Mouse (Mus musculus) ovary, adult 18-20 months (tissue): ENCODE measurements around the gene Plpp1.

ENCODE experiments used
- DNase-seq: peaks from one replicate; pipeline ENCODE4 v3.0.0; 2022; ENCODE audit warnings: low spot score, mixed read lengths

Plpp1 gene

GRCm38 (mm10) chr13:112861825-112862306 is 61.3 kb downstream of the Plpp1 start:
- peak; percentile 17 for DNase-seq

DNA sequence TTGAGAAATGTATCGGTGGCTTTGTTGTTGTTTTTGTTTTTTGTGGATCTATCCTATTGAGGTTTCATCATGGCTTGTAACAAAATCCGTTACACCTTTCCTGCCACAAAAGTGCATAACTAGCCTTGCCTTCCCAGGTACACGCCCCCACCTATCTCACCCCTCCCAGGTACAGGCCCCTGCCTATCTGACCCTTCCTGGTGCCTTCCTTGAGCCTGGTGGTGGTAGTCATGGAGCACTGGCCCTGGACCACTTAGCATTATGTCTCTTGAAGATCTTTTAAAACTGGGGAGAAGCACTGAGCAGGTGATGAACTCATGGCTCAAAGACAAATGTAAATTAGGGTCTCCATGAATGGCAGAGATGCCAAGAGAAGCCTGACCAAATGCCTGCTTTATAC is 61.8 kb downstream of the Plpp1 start:
- DNase-seq, result no peak

DNA sequence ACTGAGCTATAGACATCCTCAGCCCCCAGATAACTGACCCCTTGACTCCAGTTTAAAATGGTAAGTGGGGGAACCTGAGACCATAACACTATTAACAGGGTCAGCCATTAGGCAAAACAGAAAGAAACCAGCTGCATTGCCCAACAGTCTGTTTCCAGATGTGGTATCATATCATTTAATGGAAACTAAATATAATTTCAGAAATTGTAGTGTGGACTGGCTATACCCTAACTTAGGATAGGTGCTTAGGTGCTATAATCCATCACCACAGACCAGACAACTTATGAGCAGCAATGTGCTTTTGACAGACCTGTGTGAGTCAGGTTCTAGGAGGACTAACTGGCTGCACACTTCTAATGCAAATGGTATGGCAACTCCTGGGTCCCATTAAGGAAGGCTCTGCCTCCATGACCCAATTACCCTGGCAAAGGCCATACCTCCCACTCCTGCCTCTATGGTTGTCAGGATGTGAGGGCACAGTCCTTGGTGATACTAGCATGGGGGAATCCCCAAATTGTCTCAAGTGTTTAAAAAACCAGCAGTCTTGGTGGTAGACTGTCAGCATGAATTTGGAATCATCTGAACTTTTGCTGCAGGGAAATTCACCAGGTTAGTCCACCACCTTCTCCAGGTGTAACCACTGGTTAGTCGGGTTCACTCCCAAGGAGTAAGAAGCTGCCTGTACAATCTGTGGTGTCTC is 62.5 kb downstream of the Plpp1 start:
- no peak for DNase-seq

GRCm38 (mm10) chr13:112866782-112867181 is 66.2 kb downstream of the Plpp1 start:
- DNase-seq, result no peak

DNA sequence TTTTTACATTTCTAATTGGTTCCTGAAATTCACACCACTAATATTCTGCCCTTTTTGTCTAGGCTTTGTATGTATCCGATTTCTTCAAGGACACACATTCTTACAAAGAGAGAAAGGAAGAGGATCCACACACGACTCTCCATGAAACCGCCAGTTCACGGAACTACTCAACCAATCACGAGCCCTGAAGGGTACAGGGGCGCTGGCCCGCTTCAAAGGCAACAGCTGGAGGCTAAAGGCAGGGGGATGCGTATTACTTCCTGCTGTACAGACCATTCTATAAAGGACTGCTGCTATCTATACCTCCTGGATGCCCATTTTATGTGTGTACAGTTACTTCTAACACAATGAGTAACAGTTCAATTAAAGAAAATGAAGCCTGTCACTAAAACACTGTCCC is 66.8 kb downstream of the Plpp1 start:
- DNase-seq, result no peak

DNA sequence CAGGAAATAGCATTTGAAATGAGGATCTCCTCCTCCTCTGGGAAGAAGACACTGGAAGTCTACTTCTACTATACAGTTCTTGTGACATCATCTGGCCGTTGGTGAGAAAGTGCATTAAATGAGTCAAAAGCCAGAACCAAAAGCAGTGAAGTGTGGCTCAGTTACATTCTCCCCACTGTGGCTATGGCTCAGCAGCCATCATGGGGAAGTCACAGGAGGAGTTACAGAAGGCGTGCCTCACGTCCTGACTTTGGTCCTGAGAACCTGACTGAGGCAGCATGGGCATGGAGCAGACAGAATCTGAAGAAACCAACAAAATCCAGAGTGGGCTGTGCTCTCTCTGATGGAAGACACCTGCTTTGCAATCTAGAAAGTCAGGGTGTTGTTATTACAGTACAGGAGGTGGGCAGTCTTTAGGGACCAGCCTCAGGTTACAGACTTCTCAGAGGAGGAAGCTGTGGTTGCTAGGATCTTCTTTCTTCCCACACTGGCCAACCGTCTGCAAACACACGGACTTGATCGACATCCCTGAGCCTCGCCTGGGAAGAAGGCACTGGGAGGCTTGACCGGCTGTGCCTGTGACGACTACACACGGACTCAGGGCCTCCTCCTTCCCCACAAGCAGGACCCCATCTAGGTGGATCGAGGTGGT is 69.6 kb downstream of the Plpp1 start:
- no peak for DNase-seq

DNA sequence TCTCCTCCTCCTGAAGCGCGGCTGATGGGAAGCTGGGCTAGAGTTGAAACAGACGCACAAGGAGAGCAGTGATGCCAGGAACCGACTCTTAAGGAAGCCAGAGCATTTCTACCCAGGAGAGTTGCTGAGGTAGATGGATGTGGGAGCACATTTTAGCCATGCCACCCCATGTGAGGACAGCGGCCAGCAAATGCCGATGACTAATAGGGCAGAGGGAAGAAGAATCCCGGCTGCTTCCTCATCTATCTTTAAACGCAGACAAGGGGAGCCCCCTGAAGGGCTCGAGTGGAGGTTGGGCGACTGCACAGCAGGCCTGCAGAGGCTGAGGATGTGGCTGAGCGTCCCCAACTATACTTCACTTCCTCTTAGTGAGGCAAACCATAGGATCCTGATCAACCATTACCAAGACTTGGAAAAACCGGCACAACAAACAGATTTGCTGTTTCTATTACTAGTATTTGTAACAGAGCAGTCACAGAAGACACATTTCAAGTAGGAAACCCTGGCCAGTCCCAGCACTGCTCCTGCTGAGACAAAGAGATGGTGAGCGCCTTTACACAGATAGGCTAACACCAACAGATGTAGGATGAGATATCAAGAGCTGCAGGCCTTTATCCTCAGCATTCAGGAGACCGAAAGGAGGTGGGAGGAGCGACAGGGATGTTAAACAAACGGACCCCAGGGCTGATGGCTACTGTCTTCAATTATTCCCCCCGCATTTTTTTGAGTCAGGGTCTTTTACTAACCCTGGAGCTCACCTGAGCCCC is 71.1 kb downstream of the Plpp1 start:
- no peak for DNase-seq

GRCm38 (mm10) chr13:112887234-112887633 is 86.6 kb downstream of the Plpp1 start:
- no peak for DNase-seq

GRCm38 (mm10) chr13:112902176-112902575 is 101.6 kb downstream of the Plpp1 start:
- no peak for DNase-seq

GRCm38 (mm10) chr13:112909663-112910062 is 109.1 kb downstream of the Plpp1 start:
- no peak for DNase-seq

DNA sequence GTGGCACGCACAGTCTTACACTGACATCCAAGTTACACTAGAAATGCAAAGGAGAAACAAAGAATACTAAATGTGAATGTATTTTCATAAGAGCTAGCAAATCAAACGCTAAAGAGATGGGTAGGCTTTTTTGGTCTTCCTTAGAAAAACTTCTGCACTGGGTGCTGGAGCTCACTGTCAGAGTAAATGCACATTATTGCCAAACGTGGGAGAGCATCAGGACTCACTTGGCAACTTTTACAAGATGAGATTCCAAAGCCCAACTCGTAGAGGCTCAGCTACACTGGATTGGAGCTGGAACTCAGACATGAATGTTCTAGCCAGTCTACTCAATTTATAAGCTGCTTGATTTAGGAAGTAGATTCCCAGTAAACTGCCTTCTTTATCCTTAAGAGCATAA is 109.8 kb downstream of the Plpp1 start:
- DNase-seq, result no peak
